Mouse (Mus musculus): ENCODE data around the gene Ppfia4. TPM values are rescaled to one million over a fixed set of nuclear protein-coding genes. Genes with fewer than 3 reads are reported as not detected.

The Ppfia4 gene
- total RNA-seq, 1 experiment = 14.1 TPM

GRCm38 (mm10) chr1:134368777-134369337, 36.1 kb upstream of the Ppfia4 start:
- Histone ChIP-seq H3K36me3 (ENCODE audit: control insufficient read depth, insufficient read depth, low read length, poor library complexity, severe bottlenecking) (no peaks in the 10 kb centered on the region), H3K27ac (ENCODE audit: insufficient read depth, low read depth, low read length, poor library complexity, severe bottlenecking) (no peak overlapping the region), H3K4me3 (ENCODE audit: insufficient read depth in 1 of 2, low read depth in 1 of 2, low read length in 2 of 2, poor library complexity in 1 of 2, severe bottlenecking in 1 of 2) (no peak overlapping the region), H3K4me1 (ENCODE audit: control insufficient read depth in 2 of 2, insufficient read depth in 2 of 2, low read length in 2 of 2, poor library complexity in 1 of 2) (no peaks in the 10 kb centered on the region), H3K9me3 (ENCODE audit: control insufficient read depth, insufficient read depth, low read depth, low read length) (peaks cover 2% of the 10 kb centered on the region; the same call in 1 of the 2 replicates), H3K9ac (ENCODE audit: insufficient read depth, low read depth, low read length, poor library complexity, severe bottlenecking) (no peak overlapping the region)
- DNase-seq (ENCODE audit: low read depth, low spot score) = peak; percentile 54
- in situ Hi-C loops (cut with MboI; ENCODE audit: low sequenced_read_pairs in 2 of 2, unreplicated experiment in 2 of 2) = no loop called here
- TF ChIP-seq ZNF384 (IDR thresholded peaks at IDR 0.05; ENCODE audit: low read depth, low read length) (no peak), CHD2 (IDR thresholded peaks at IDR 0.05; ENCODE audit: low read depth, low read length) (no peak), ZC3H11A (IDR thresholded peaks at IDR 0.05; ENCODE audit: borderline replicate concordance, low read depth, low read length) (peak; percentile 64; the same call in 1 of the 2 replicates)

- in situ Hi-C loops (cut with MboI; ENCODE audit: low sequenced_read_pairs in 2 of 2, unreplicated experiment in 2 of 2) = no loop called here
- H3K4me3 ChIP-seq (ENCODE audit: insufficient read depth in 1 of 2, low read depth in 1 of 2, low read length in 2 of 2, poor library complexity in 1 of 2, severe bottlenecking in 1 of 2) = no peak overlapping the region
- TF ChIP-seq MAFK (IDR thresholded peaks at IDR 0.05; ENCODE audit: insufficient read depth, low read depth, low read length) = no peak
Measured at GRCm38 (mm10) chr1:134365491-134365890, 32.8 kb upstream of the Ppfia4 start.

GRCm38 (mm10) chr1:134363194-134363593, 30.5 kb upstream of the Ppfia4 start:
- no peak for TF ChIP-seq ZC3H11A (IDR thresholded peaks at IDR 0.05; ENCODE audit: borderline replicate concordance, low read depth, low read length)
- TF ChIP-seq MAFK (IDR thresholded peaks at IDR 0.05; ENCODE audit: insufficient read depth, low read depth, low read length) = no peak
- no peak for TF ChIP-seq HCFC1 (IDR thresholded peaks at IDR 0.05; ENCODE audit: borderline replicate concordance, insufficient read depth, low read length)
- TF ChIP-seq ZNF384 (IDR thresholded peaks at IDR 0.05; ENCODE audit: low read depth, low read length) = no peak
- no peak for TF ChIP-seq CHD2 (IDR thresholded peaks at IDR 0.05; ENCODE audit: low read depth, low read length)
- Histone ChIP-seq H3K27ac (ENCODE audit: insufficient read depth, low read depth, low read length, poor library complexity, severe bottlenecking) (no peak overlapping the region), H3K36me3 (ENCODE audit: control insufficient read depth, insufficient read depth, low read length, poor library complexity, severe bottlenecking) (peaks cover 10% of the 10 kb centered on the region), H3K9me3 (ENCODE audit: control insufficient read depth, insufficient read depth, low read depth, low read length) (no peaks in the 10 kb centered on the region), H3K9ac (ENCODE audit: insufficient read depth, low read depth, low read length, poor library complexity, severe bottlenecking) (no peak overlapping the region), H3K4me3 (ENCODE audit: insufficient read depth in 1 of 2, low read depth in 1 of 2, low read length in 2 of 2, poor library complexity in 1 of 2, severe bottlenecking in 1 of 2) (no peak overlapping the region), H3K4me1 (ENCODE audit: control insufficient read depth in 2 of 2, insufficient read depth in 2 of 2, low read length in 2 of 2, poor library complexity in 1 of 2) (peaks cover 0 to 5% of the 10 kb centered on the region in 2 experiments; a peak in 1 of 4 replicates)
- in situ Hi-C loops (cut with MboI; ENCODE audit: low sequenced_read_pairs in 2 of 2, unreplicated experiment in 2 of 2) = no loop called here
- no peak for DNase-seq (ENCODE audit: low read depth, low spot score)

More at GRCm38 (mm10) chr1:134365491-134365890, 32.8 kb upstream of the Ppfia4 start:
- H3K9ac ChIP-seq (ENCODE audit: insufficient read depth, low read depth, low read length, poor library complexity, severe bottlenecking) = no peak overlapping the region
- peaks cover 2% of the 10 kb centered on the region; the same call in 1 of the 2 replicates for H3K9me3 ChIP-seq (ENCODE audit: control insufficient read depth, insufficient read depth, low read depth, low read length)
- H3K27ac ChIP-seq (ENCODE audit: insufficient read depth, low read depth, low read length, poor library complexity, severe bottlenecking) = no peak overlapping the region
- H3K4me1 ChIP-seq (ENCODE audit: control insufficient read depth in 2 of 2, insufficient read depth in 2 of 2, low read length in 2 of 2, poor library complexity in 1 of 2) = peaks cover 0 to 3% of the 10 kb centered on the region in 2 experiments; a peak in 1 of 4 replicates
- no peaks in the 10 kb centered on the region for H3K36me3 ChIP-seq (ENCODE audit: control insufficient read depth, insufficient read depth, low read length, poor library complexity, severe bottlenecking)
- no peak for DNase-seq (ENCODE audit: low read depth, low spot score)

GRCm38 (mm10) chr1:134361857-134362212, 29.1 kb upstream of the Ppfia4 start, which contains the start of gene Tmem183a:
Gene Tmem183a, minus strand, starts transcription at chr1:134361979.
- peaks cover 0 to 5% of the 10 kb centered on the region in 2 experiments; a peak in 1 of 4 replicates for H3K4me1 ChIP-seq (ENCODE audit: control insufficient read depth in 2 of 2, insufficient read depth in 2 of 2, low read length in 2 of 2, poor library complexity in 1 of 2)
- TF ChIP-seq MAFK (IDR thresholded peaks at IDR 0.05; ENCODE audit: insufficient read depth, low read depth, low read length) (no peak), HCFC1 (IDR thresholded peaks at IDR 0.05; ENCODE audit: borderline replicate concordance, insufficient read depth, low read length) (peak; percentile 80; the same call in 1 of the 2 replicates), CHD2 (IDR thresholded peaks at IDR 0.05; ENCODE audit: low read depth, low read length) (peak; percentile 95)
- H3K4me3 ChIP-seq (ENCODE audit: insufficient read depth in 1 of 2, low read depth in 1 of 2, low read length in 2 of 2, poor library complexity in 1 of 2, severe bottlenecking in 1 of 2) = peak within 1 kb of the TSS; percentile 92 to 93
- H3K36me3 ChIP-seq (ENCODE audit: control insufficient read depth, insufficient read depth, low read length, poor library complexity, severe bottlenecking) = peaks cover 14% of the 10 kb centered on the region
- no peaks in the 10 kb centered on the region for H3K9me3 ChIP-seq (ENCODE audit: control insufficient read depth, insufficient read depth, low read depth, low read length)
- DNase-seq (ENCODE audit: low read depth, low spot score) = peak; percentile 85
- in situ Hi-C loops (cut with MboI; ENCODE audit: low sequenced_read_pairs in 2 of 2, unreplicated experiment in 2 of 2) = no loop called here
- peak within 1 kb of the TSS; percentile 78 for H3K27ac ChIP-seq (ENCODE audit: insufficient read depth, low read depth, low read length, poor library complexity, severe bottlenecking)
- peak within 1 kb of the TSS; percentile 96 for H3K9ac ChIP-seq (ENCODE audit: insufficient read depth, low read depth, low read length, poor library complexity, severe bottlenecking)

All from ES-E14 (cell line).